Mouse (Mus musculus) cerebellum, adult 8-10 months (tissue): Measurements from ENCODE around the gene Tmem52b.

Experiments
- DNase-seq: peaks from one replicate; pipeline ENCODE4 v3.0.0; 2022

The Tmem52b gene

DNA sequence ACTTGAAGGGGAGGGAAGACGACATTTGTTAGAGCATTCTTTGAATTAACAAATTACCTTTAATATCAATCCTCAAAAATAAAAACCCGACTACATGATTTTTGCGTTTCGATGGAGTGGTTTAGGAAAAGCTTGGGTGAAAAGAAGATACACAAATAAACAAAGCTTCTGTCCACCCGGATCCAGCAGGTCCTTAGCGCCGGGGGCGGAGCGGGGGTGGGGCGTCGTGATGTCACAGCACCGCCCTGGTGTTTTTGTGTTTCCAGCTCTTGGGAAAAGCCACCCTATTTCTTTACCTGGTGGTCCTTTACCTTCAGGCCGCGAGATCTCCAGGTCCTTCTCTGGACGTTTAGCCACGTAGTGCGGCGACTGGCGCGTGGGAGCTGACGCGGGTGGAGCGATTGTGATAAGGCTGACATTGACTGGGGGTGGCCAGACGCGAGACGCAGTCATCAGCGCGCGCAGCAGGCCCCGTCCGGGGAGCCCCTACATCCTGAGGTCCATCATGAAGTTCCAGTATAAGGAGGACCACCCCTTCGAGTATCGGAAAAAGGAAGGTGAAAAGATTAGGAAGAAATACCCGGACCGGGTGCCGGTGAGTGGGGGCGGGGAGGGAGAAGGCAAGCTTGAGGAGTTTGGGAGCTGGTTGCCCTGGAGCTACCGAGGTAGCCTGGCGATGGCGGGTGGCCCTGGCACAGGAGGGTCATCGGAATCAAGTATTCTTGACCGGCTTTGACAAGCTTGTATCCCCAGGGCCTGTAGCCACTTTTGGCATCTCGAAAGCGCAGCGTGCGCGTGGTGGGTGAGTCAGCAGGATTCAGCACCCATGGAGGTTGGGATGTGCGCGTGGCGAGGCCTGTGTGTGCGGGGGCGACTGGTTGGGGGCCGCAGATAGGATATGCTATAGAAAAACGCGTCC, 20.8 kb downstream of the Tmem52b start, which contains the start of gene Gabarapl1:
Gene Gabarapl1 (plus strand): TSS at position 219 of the 919 bp plus-strand sequence.
- DNase-seq: peak; percentile 81

- DNase-seq: peak; percentile 38
Measured at GRCm38 (mm10) chr6:129534057-129534456, 21.7 kb downstream of the Tmem52b start.

GRCm38 (mm10) chr6:129534627-129535190, 22.4 kb downstream of the Tmem52b start:
- no peak for DNase-seq

DNA sequence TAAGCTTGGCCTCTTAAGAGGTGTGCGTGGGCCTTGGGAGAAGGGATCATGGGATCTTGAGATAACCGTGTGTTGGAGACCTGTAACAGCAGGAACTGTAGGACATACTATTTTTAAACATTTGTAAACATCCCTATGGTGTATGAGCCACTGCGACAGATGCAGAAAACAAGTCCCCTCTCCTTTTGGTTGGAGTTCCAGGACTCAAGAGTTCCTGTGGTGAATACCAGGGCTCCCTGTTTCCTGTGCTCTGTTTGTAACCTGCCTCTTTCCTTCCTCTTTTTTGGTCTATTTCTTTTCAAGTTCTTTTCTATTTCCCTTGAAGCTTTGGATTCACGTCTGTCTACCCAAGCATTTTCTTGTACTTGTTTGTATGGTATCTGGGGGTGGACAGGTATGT, 23.4 kb downstream of the Tmem52b start:
- no peak for DNase-seq

DNA sequence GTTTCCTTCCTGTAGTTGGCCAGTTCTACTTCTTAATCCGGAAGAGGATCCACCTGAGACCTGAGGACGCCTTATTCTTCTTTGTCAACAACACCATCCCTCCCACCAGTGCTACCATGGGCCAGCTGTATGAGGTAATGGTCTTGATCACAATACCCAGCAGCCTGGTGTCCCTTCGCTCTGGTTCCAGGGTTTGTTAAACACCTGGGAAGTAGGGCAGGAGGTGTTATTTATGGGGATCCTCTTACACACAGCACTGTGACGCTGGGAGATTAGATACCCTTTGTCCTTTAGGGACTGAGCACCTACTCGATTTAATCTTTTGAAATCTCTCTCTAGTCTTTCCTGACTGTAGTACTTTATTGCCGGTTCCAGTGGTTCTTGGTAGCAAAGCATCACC, 26.2 kb downstream of the Tmem52b start:
- no peak for DNase-seq

DNA sequence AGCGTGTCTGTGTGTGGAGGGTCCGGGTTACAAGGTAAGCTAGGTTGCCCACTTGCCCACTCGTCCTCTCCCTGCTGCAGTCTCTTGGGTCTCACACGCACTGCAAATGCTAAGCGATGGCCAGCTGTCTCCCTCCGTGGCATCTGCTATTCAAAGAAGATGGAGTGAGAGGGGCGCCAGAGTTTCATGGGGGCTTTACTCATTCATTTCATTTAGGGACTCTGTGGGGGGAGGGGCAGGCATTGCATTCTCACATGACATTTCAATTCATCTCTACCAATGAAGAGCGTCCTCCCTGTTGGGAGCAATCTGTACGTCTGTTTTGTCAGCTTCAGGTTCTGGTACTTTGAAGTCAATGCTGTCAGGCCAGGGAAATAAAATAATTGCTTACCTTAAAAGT, 29.6 kb downstream of the Tmem52b start:
- no peak for DNase-seq

- DNase-seq: no peak
Measured at GRCm38 (mm10) chr6:129542540-129542939, 30.2 kb downstream of the Tmem52b start.

GRCm38 (mm10) chr6:129543709-129544606, 31.6 kb downstream of the Tmem52b start:
- peak; percentile 61 for DNase-seq

DNA sequence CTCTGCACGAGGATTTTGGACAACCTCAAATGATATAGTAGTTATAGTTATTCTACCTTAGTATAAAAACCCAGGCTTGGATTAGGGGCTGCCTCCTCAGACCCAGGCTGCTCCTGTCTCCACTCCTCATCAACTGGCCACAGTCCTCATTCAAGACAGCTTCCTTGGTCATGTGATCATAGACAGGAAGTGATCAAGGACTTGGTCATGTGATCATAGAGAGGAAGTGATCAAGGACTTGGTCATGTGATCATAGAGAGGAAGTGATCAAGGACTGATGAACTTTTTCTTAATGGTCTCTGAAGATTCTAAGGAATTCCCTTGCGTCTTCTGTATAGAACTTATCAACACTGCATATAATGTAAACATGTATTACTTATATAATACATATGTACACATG, 34.9 kb downstream of the Tmem52b start:
- DNase-seq: no peak

DNA sequence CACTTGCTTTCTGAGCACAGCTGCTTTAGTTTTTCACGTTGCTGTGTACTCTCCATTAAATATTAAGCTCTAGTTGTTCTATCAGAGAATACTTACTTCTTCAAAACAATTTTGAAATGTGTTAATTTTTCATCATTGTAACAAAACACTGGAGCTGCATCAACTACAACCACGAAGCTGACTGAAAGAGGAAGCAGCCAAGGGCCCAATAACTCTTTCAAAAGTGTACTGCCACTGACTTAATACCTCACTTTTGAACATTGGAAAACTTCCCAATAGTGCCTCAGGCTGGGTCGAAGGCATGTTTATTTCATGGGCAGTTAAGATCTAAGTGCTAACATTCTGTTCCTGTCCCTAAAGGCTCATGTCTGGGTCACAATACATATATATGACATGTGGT, 35.7 kb downstream of the Tmem52b start:
- no peak for DNase-seq

- DNase-seq: no peak
Measured at GRCm38 (mm10) chr6:129557298-129558023, 45.1 kb downstream of the Tmem52b start.

DNA sequence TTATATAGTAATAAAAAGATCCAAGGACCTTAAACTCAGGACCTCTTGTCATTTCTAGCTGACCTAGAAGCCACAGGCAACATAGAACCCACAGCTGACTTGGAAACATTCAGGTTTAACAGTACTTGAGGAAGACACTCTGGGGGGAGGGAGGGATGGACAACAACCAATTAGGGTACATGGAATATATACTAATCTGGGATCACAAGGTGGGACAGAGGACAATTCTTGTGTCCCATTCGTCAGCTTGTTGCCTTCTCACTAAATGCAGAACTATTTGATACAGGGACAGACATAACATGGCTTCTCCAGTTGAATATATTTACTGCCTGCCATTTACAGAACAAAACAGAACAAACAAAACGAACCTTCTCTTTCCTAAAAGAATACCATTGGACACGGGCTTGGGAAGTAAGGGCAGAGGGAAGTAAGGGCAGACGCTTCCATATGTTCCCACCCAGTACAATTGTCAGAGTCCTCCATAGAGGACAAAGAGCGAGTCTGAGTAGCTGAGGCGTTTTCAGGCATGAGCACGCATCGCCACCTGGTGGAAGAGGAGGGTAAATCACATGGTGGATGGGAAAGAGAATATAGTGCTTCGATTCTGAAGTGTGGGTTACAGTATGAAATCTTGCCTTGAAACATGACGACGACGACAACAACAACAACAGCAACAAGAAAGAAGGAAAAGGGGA, 46.7 kb downstream of the Tmem52b start:
- DNase-seq: peak; percentile 63

- DNase-seq: no peak
Measured at GRCm38 (mm10) chr6:129559641-129560027, 47.3 kb downstream of the Tmem52b start.

DNA sequence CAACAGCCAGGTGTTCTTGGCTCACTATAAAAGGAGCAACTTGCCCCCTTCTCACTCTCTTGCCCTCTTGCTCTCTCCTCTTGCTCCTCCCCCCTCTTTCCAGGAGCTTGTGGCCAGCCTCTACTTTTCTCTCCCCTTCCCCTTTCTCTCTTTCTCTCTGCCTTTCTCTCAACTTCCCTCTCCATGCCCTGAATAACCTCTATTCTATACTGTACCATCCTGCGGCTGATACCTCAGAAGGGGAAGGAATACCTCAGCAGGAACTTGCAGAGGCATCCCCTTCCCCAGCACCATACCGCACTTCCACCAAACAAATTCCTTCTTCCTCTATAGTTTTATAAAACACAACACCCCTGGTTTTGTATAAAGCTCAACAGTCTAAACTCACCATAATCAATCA, 52.9 kb downstream of the Tmem52b start:
- no peak for DNase-seq
